Mouse (Mus musculus): ENCODE measurements at regions not wholly inside any gene's neighbourhood (a gene's known extent, or its start where the extent isn't known, plus 50 kb on each side); places are given as distances from the start of the nearest gene placed in this dataset.

GRCm38 (mm10) chr11:20908471-20908870 is 77.6 kb upstream of the Lgalsl start:
- no peaks in the 10 kb centered on the region for H3K9me3 ChIP-seq
- H3K36me3 ChIP-seq = no peaks in the 10 kb centered on the region
- 0 out of 2 replicates have a peak, but pooled peaks cover 5% of the 10 kb centered on the region for H3K4me1 ChIP-seq
- H3K9ac ChIP-seq = no peak overlapping the region
- ATAC-seq (ENCODE audit: low FRiP score, low read depth) = no peak
- H3K4me3 ChIP-seq = no peak overlapping the region
- no peak overlapping the region for H3K27ac ChIP-seq
- H3K27me3 ChIP-seq = 0 out of 2 replicates have a peak, but pooled peaks cover 2% of the 10 kb centered on the region
- 75% methylated on average over 4 of the region's 4 CpGs for WGBS
- H3K4me2 ChIP-seq (replicated peaks) = no peak overlapping the region

- Histone ChIP-seq H3K36me3 (no peaks in the 10 kb centered on the region), H3K9ac (no peak overlapping the region), H3K4me1 (peaks cover 29% of the 10 kb centered on the region), H3K4me3 (no peak overlapping the region), H3K27ac (no peak overlapping the region), H3K4me2 (replicated peaks) (no peak overlapping the region), H3K9me3 (no peaks in the 10 kb centered on the region), H3K27me3 (0 out of 2 replicates have a peak, but pooled peaks cover 2% of the 10 kb centered on the region)
- WGBS = 89% methylated on average over 2 of the region's 2 CpGs
- no peak for ATAC-seq (ENCODE audit: low FRiP score, low read depth)
Observed at GRCm38 (mm10) chr11:20913042-20913441, 82.2 kb upstream of the Lgalsl start.

- Histone ChIP-seq H3K4me3 (no peak overlapping the region), H3K4me2 (replicated peaks) (no peak overlapping the region), H3K4me1 (peaks cover 27% of the 10 kb centered on the region), H3K27me3 (0 out of 2 replicates have a peak, but pooled peaks cover 2% of the 10 kb centered on the region), H3K36me3 (no peaks in the 10 kb centered on the region), H3K9me3 (no peaks in the 10 kb centered on the region), H3K9ac (no peak overlapping the region), H3K27ac (no peak overlapping the region)
- WGBS = 24% methylated on average over 8 of the region's 8 CpGs
- ATAC-seq (ENCODE audit: low FRiP score, low read depth) = no peak
Observed at GRCm38 (mm10) chr11:20913598-20914296, 82.9 kb upstream of the Lgalsl start.

- H3K4me2 ChIP-seq (replicated peaks) = peak overlapping the region; percentile 1
- 0 out of 2 replicates have a peak, but pooled peaks cover 2% of the 10 kb centered on the region for H3K27me3 ChIP-seq
- no peak overlapping the region for H3K9ac ChIP-seq
- WGBS = 44% methylated on average over 12 of the region's 12 CpGs
- H3K27ac ChIP-seq = no peak overlapping the region
- H3K4me3 ChIP-seq = no peak overlapping the region
- no peaks in the 10 kb centered on the region for H3K9me3 ChIP-seq
- ATAC-seq (ENCODE audit: low FRiP score, low read depth) = 0 out of 2 replicates have a peak, but pooled peaks have one; percentile 18
- H3K36me3 ChIP-seq = no peaks in the 10 kb centered on the region
- H3K4me1 ChIP-seq = peaks cover 27% of the 10 kb centered on the region
Observed at GRCm38 (mm10) chr11:20914297-20914997, 83.6 kb upstream of the Lgalsl start.

- Histone ChIP-seq H3K27ac (no peak overlapping the region), H3K4me3 (no peak overlapping the region), H3K4me2 (replicated peaks) (peak overlapping the region; percentile 1), H3K9me3 (no peaks in the 10 kb centered on the region), H3K9ac (no peak overlapping the region), H3K36me3 (no peaks in the 10 kb centered on the region), H3K27me3 (0 out of 2 replicates have a peak, but pooled peaks cover 2% of the 10 kb centered on the region), H3K4me1 (peaks cover 27% of the 10 kb centered on the region)
- WGBS = 8% methylated on average over 8 of the region's 8 CpGs
- ATAC-seq (ENCODE audit: low FRiP score, low read depth) = peak; percentile 28; the same call in 1 of the 2 replicates
Observed at GRCm38 (mm10) chr11:20915182-20915602, 84.3 kb upstream of the Lgalsl start.

GRCm38 (mm10) chr11:20915687-20916432 is 85.0 kb upstream of the Lgalsl start:
- no peaks in the 10 kb centered on the region for H3K36me3 ChIP-seq
- no peak overlapping the region for H3K4me3 ChIP-seq
- 0 out of 2 replicates have a peak, but pooled peaks cover 2% of the 10 kb centered on the region for H3K27me3 ChIP-seq
- no peak for ATAC-seq (ENCODE audit: low FRiP score, low read depth)
- H3K27ac ChIP-seq = peak overlapping the region; percentile 2; the same call in 1 of the 2 replicates
- WGBS = 34% methylated on average over 7 of the region's 7 CpGs
- H3K9ac ChIP-seq = no peak overlapping the region
- no peaks in the 10 kb centered on the region for H3K9me3 ChIP-seq
- H3K4me1 ChIP-seq = peaks cover 27% of the 10 kb centered on the region
- H3K4me2 ChIP-seq (replicated peaks) = no peak overlapping the region

- Histone ChIP-seq H3K4me2 (replicated peaks) (no peak overlapping the region), H3K27ac (no peak overlapping the region), H3K9ac (no peak overlapping the region), H3K36me3 (no peaks in the 10 kb centered on the region), H3K9me3 (no peaks in the 10 kb centered on the region), H3K27me3 (0 out of 2 replicates have a peak, but pooled peaks cover 2% of the 10 kb centered on the region), H3K4me3 (no peak overlapping the region), H3K4me1 (peaks cover 27% of the 10 kb centered on the region)
- no peak for ATAC-seq (ENCODE audit: low FRiP score, low read depth)
- 62% methylated on average over 6 of the region's 6 CpGs for WGBS
Observed at GRCm38 (mm10) chr11:20916473-20916911, 85.6 kb upstream of the Lgalsl start.

- H3K27ac ChIP-seq = no peak overlapping the region
- no peaks in the 10 kb centered on the region for H3K36me3 ChIP-seq
- ATAC-seq (ENCODE audit: low FRiP score, low read depth) = no peak
- no peaks in the 10 kb centered on the region for H3K9me3 ChIP-seq
- peaks cover 27% of the 10 kb centered on the region for H3K4me1 ChIP-seq
- H3K4me2 ChIP-seq (replicated peaks) = no peak overlapping the region
- H3K9ac ChIP-seq = no peak overlapping the region
- H3K4me3 ChIP-seq = no peak overlapping the region
- 83% methylated on average over 7 of the region's 7 CpGs for WGBS
- H3K27me3 ChIP-seq = no peaks in the 10 kb centered on the region
Observed at GRCm38 (mm10) chr11:20916961-20917360, 86.1 kb upstream of the Lgalsl start.

- H3K9ac ChIP-seq = no peak overlapping the region
- no peak for ATAC-seq (ENCODE audit: low FRiP score, low read depth)
- no peak overlapping the region for H3K27ac ChIP-seq
- no peaks in the 10 kb centered on the region for H3K27me3 ChIP-seq
- H3K36me3 ChIP-seq = no peaks in the 10 kb centered on the region
- H3K4me2 ChIP-seq (replicated peaks) = no peak overlapping the region
- H3K4me1 ChIP-seq = peaks cover 27% of the 10 kb centered on the region
- WGBS = 38% methylated on average over 5 of the region's 5 CpGs
- no peak overlapping the region for H3K4me3 ChIP-seq
- no peaks in the 10 kb centered on the region for H3K9me3 ChIP-seq
Observed at GRCm38 (mm10) chr11:20917483-20917882, 86.6 kb upstream of the Lgalsl start.

GRCm38 (mm10) chr11:20923115-20923514 is 92.3 kb upstream of the Lgalsl start:
- Histone ChIP-seq H3K4me3 (no peak overlapping the region), H3K9me3 (no peaks in the 10 kb centered on the region), H3K4me2 (replicated peaks) (no peak overlapping the region), H3K9ac (no peak overlapping the region), H3K27me3 (no peaks in the 10 kb centered on the region), H3K36me3 (no peaks in the 10 kb centered on the region), H3K27ac (no peak overlapping the region), H3K4me1 (no peaks in the 10 kb centered on the region)
- no peak for ATAC-seq (ENCODE audit: low FRiP score, low read depth)
- 59% methylated on average over 6 of the region's 6 CpGs for WGBS

- H3K27me3 ChIP-seq = no peaks in the 10 kb centered on the region
- no peak overlapping the region for H3K4me2 ChIP-seq (replicated peaks)
- no peaks in the 10 kb centered on the region for H3K4me1 ChIP-seq
- H3K9ac ChIP-seq = no peak overlapping the region
- WGBS = 74% methylated on average over 1 of the region's 1 CpGs
- no peaks in the 10 kb centered on the region for H3K9me3 ChIP-seq
- ATAC-seq (ENCODE audit: low FRiP score, low read depth) = no peak
- H3K36me3 ChIP-seq = no peaks in the 10 kb centered on the region
- no peak overlapping the region for H3K4me3 ChIP-seq
- no peak overlapping the region for H3K27ac ChIP-seq
Observed at GRCm38 (mm10) chr11:20929426-20929825, 98.6 kb upstream of the Lgalsl start.

- H3K9me3 ChIP-seq = no peaks in the 10 kb centered on the region
- no peak for ATAC-seq (ENCODE audit: low FRiP score, low read depth)
- 55% methylated on average over 2 of the region's 2 CpGs for WGBS
Observed at GRCm38 (mm10) chr11:20930045-20930444, 99.2 kb upstream of the Lgalsl start.

More at GRCm38 (mm10) chr11:20930045-20930444, 99.2 kb upstream of the Lgalsl start:
- H3K9ac ChIP-seq = no peak overlapping the region
- no peaks in the 10 kb centered on the region for H3K4me1 ChIP-seq
- no peak overlapping the region for H3K4me3 ChIP-seq
- no peak overlapping the region for H3K4me2 ChIP-seq (replicated peaks)
- no peaks in the 10 kb centered on the region for H3K27me3 ChIP-seq
- H3K27ac ChIP-seq = no peak overlapping the region
- no peaks in the 10 kb centered on the region for H3K36me3 ChIP-seq

Data from limb, embryonic 13.5 days (tissue).